Mouse (Mus musculus) heart, embryonic 16.5 days (tissue): ENCODE results near the gene Jak1. TPM values are rescaled to one million over a fixed set of nuclear protein-coding genes. Genes with fewer than 3 reads are reported as not detected.

Experiments used
- ATAC-seq: fragments of 200-750 bp; cut with Nextera tagmentation; replicated peaks from 2 replicates; pipeline ENCODE4 v1.8.0; 2017; ENCODE audit warnings: moderate number of reproducible peaks; ENCODE audit not compliant: insufficient read depth, low FRiP score; ENCODE audit errors: extremely low read depth
- H3K27ac ChIP-seq: fragments of 300-500 bp; sonication (generic); 2 replicates; pipeline ENCODE4 v1.5.1; 2014; ENCODE audit warnings: mild to moderate bottlenecking, low read length, control low read depth, moderate library complexity
- H3K27me3 ChIP-seq: fragments of 300-500 bp; sonication (generic); 2 replicates; pipeline ENCODE4 v1.6.1; 2014; ENCODE audit warnings: low read length, mixed read lengths; ENCODE audit not compliant: control insufficient read depth, insufficient read depth
- H3K36me3 ChIP-seq: fragments of 300-500 bp; sonication (generic); 2 replicates; pipeline ENCODE4 v1.6.1; 2014; ENCODE audit not compliant: control insufficient read depth, insufficient read depth
- H3K4me1 ChIP-seq: fragments of 300-500 bp; sonication (generic); 2 replicates; pipeline ENCODE4 v1.6.1; 2014; ENCODE audit warnings: low read length, mixed read lengths; ENCODE audit not compliant: control insufficient read depth, insufficient read depth
- H3K4me2 ChIP-seq: fragments of 300-500 bp; sonication (generic); 2 replicates; pipeline ENCODE4 v1.6.1; 2014; ENCODE audit warnings: low read depth, mild to moderate bottlenecking, control low read depth, low read length
- H3K4me3 ChIP-seq: fragments of 300-500 bp; sonication (generic); 2 replicates; pipeline ENCODE4 v1.5.1; 2014; ENCODE audit warnings: mild to moderate bottlenecking, control low read depth, low read length
- H3K9ac ChIP-seq: fragments of 300-500 bp; sonication (generic); 2 replicates; pipeline ENCODE4 v1.6.1; 2014; ENCODE audit warnings: low read length, control low read depth
- H3K9me3 ChIP-seq: fragments of 300-500 bp; sonication (generic); replicated peaks from 2 replicates; pipeline ENCODE4 v1.6.1; 2016; ENCODE audit warnings: low read length; ENCODE audit not compliant: control insufficient read depth
- WGBS: fragments of 180-500 bp; shearing (Covaris S2); extraction: QIAGEN DNeasy Blood & Tissue Kit; methylation state at CpG from one replicate; pipeline ENCODE4 v1.1.7; 2014; 5-methylcytosine and 5-hydroxymethylcytosine counted together
- polyA plus RNA-seq: library from polyadenylated mRNA; unstranded; fragments of >200 nt; fragmentation: Nextera tagmentation; extraction: Ambion mirVana; gene quantifications from 2 replicates; pipeline ENCODE4 v1.2.1, GENCODE M21; 2015

Jak1 gene
- polyA plus RNA-seq, 1 experiment from 2014 or later = 65.7 TPM

GRCm38 (mm10) chr4:101164189-101164588 is 100.9 kb downstream of the Jak1 start:
- Histone ChIP-seq H3K36me3 (peaks cover 17% of the 10 kb centered on the region), H3K9me3 (no peaks in the 10 kb centered on the region), H3K27ac (no peak overlapping the region), H3K4me2 (no peak overlapping the region), H3K9ac (no peak overlapping the region), H3K4me3 (no peak overlapping the region), H3K4me1 (no peaks in the 10 kb centered on the region), H3K27me3 (no peaks in the 10 kb centered on the region)
- WGBS = 64% methylated on average over 2 of the region's 2 CpGs
- no peak for ATAC-seq

DNA sequence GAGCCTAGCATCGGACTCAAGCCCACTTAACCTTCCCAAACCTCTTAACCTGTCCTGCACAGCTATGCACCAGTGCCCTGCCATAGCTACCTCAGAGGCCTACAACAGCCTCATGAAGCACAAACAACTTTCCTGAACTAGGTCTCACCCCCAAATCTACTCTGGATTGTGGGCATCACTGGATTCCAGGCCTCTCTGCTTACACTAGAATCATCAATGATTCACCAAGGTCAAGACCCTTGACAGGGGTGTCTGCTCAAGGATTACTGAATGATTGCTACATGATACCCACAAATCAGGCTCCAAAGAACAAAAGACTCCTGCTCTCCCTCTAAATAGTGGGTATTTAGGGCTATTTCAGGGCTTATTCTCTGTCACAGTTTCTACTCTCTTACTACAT is 104.3 kb downstream of the Jak1 start:
- H3K4me2 ChIP-seq = no peak overlapping the region
- H3K9me3 ChIP-seq = no peaks in the 10 kb centered on the region
- H3K27me3 ChIP-seq = no peaks in the 10 kb centered on the region
- peaks cover 43% of the 10 kb centered on the region for H3K36me3 ChIP-seq
- no peak overlapping the region for H3K27ac ChIP-seq
- H3K4me1 ChIP-seq = peaks cover 3% of the 10 kb centered on the region
- ATAC-seq = no peak
- 84% methylated on average over 1 of the region's 1 CpGs for WGBS
- no peak overlapping the region for H3K4me3 ChIP-seq
- no peak overlapping the region for H3K9ac ChIP-seq

DNA sequence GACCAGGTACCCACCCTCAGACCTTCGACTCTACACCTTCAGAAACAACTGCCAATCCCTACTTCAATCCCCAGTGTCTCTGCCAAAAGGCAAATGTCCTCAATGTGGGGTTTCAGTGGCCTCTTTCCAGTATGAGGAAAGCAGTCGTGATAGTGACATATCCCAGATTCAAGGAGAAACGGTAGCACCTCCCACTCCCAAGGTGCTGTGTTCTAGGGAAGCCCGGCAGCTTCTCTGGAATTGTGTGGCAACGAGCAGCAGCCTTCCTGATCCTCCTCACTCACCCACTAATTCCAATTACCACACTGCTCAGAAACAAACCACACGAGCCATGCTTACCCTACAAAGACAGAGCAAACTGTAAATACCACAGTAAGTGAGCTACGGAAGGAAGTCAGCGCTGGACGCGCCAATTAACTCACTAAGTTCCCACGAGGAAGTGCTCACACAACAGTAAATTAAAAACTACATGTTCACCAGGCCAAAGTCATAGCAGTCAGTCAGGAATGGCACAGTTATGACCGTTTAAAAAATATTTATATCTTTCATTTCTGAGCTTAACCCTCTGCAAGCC is 105.8 kb downstream of the Jak1 start:
- H3K27ac ChIP-seq = no peak overlapping the region
- H3K9ac ChIP-seq = no peak overlapping the region
- H3K36me3 ChIP-seq = peaks cover 48% of the 10 kb centered on the region
- no peak overlapping the region for H3K4me3 ChIP-seq
- no peak for ATAC-seq
- no peak overlapping the region for H3K4me2 ChIP-seq
- 75% methylated on average over 12 of the region's 12 CpGs for WGBS
- H3K4me1 ChIP-seq = peaks cover 4% of the 10 kb centered on the region
- H3K9me3 ChIP-seq = no peaks in the 10 kb centered on the region
- no peaks in the 10 kb centered on the region for H3K27me3 ChIP-seq

DNA sequence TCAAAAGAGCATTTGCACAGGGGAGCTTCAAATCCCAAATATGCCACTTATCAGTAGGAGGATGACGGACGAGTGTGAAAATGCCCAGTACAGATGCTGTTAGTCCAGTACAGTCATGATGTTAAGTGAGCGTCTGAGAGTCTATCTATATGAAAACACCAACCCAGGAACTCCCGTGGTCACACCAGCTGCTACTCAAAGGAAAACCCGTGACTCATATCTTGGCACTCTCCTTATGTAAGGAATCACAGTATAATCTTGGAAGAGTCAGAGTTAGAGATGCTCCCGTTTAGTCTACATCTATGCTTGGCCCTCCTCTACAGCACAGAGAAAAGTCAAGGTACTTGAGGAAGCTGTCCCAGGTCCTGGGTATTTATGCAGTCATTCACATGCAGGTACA is 106.8 kb downstream of the Jak1 start:
- Histone ChIP-seq H3K27me3 (no peaks in the 10 kb centered on the region), H3K36me3 (peaks cover 49% of the 10 kb centered on the region), H3K9me3 (no peaks in the 10 kb centered on the region), H3K27ac (no peak overlapping the region), H3K9ac (no peak overlapping the region), H3K4me1 (peaks cover 4% of the 10 kb centered on the region), H3K4me2 (no peak overlapping the region), H3K4me3 (no peak overlapping the region)
- no peak for ATAC-seq
- WGBS = 58% methylated on average over 6 of the region's 6 CpGs

DNA sequence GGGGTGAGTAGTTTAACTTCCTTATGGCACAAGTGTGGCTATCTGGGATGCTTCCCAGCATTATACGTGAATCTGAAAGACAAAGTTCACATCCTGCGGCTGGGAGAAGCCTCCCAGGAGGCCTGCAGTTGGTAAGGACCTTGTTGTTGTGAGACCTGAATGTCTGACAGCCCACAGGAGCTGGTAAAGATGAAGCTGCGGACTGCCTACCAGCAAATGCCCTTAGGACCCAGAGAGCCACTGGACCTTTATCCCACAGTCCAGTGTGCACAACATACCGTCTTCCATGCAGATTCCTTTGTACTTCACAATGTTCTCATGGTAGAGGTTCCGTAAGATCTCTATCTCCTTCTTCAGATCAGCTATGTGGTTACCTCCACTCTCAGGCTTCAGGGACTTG is 107.6 kb downstream of the Jak1 start:
- Histone ChIP-seq H3K27ac (no peak overlapping the region), H3K9ac (no peak overlapping the region), H3K4me1 (peaks cover 4% of the 10 kb centered on the region), H3K4me2 (no peak overlapping the region), H3K36me3 (peaks cover 50% of the 10 kb centered on the region), H3K9me3 (no peaks in the 10 kb centered on the region), H3K4me3 (no peak overlapping the region), H3K27me3 (no peaks in the 10 kb centered on the region)
- ATAC-seq = no peak
- WGBS = 86% methylated on average over 5 of the region's 5 CpGs

DNA sequence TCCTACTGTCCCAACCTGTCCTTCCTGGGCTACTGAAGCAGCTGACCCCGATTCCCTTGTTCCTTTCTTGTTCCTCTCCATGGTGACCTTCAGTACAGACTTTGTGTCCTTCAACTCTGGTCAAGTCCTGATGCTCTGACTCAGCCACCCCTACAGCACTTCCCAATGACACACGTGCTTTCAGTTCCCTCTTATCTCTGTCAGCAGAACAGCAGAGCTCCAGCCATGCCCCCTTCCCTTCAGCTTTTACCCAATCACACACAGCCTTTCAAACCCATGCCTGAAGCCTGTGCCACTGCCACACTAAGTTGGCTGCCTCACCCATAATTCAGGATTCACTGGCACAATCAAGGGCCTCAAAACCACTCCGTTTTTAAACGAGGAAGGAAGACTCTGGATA is 109.5 kb downstream of the Jak1 start:
- 52% methylated on average over 4 of the region's 4 CpGs for WGBS
- Histone ChIP-seq H3K4me2 (no peak overlapping the region), H3K27me3 (no peaks in the 10 kb centered on the region), H3K4me3 (no peak overlapping the region), H3K36me3 (peaks cover 52% of the 10 kb centered on the region), H3K27ac (no peak overlapping the region), H3K9me3 (no peaks in the 10 kb centered on the region), H3K9ac (no peak overlapping the region), H3K4me1 (peaks cover 4% of the 10 kb centered on the region)
- peak; percentile 63; the same call in 1 of the 2 replicates for ATAC-seq

DNA sequence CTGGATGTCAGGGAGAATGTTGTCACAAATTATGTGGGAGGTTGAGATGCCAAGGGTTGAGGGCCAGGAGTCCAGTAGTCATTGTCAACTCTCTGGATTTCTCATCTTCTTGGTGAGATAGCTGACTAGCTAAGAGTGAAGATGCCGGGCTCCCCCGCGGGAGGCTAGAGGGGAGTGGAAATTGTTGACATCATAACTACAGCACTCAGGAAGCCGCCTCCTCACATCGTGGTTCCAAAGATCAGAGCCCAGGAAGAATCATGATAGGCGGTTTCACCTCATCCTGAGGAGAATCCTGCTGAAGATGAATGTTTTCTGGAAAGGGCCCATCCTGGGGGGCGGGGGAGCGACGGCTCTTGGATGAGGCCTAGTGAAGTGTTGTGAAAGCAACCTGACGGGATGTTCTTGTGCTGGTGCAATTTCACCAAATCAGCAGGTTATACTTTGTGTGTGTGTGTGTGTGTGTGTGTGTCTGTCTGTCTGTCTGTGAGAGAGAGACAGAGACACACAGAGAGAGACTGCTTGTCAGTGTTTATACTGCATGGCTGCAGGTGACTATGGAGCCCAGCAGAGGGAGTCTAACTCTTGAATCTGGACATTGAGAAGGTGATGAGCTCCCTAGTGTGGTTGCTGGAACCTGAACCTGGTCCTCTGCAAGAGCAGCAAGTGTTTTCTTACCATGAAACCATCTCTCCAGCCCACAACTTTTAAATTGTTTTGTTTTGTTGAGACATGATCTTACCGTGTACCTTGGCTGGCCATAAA is 118.0 kb downstream of the Jak1 start:
- no peak overlapping the region for H3K4me2 ChIP-seq
- H3K27ac ChIP-seq = no peak overlapping the region
- H3K36me3 ChIP-seq = peaks cover 12% of the 10 kb centered on the region
- 0 out of 2 replicates have a peak, but pooled peaks cover 2% of the 10 kb centered on the region for H3K4me1 ChIP-seq
- no peak for ATAC-seq
- H3K9ac ChIP-seq = no peak overlapping the region
- no peaks in the 10 kb centered on the region for H3K9me3 ChIP-seq
- H3K27me3 ChIP-seq = no peaks in the 10 kb centered on the region
- no peak overlapping the region for H3K4me3 ChIP-seq
- WGBS = 77% methylated on average over 11 of the region's 11 CpGs

DNA sequence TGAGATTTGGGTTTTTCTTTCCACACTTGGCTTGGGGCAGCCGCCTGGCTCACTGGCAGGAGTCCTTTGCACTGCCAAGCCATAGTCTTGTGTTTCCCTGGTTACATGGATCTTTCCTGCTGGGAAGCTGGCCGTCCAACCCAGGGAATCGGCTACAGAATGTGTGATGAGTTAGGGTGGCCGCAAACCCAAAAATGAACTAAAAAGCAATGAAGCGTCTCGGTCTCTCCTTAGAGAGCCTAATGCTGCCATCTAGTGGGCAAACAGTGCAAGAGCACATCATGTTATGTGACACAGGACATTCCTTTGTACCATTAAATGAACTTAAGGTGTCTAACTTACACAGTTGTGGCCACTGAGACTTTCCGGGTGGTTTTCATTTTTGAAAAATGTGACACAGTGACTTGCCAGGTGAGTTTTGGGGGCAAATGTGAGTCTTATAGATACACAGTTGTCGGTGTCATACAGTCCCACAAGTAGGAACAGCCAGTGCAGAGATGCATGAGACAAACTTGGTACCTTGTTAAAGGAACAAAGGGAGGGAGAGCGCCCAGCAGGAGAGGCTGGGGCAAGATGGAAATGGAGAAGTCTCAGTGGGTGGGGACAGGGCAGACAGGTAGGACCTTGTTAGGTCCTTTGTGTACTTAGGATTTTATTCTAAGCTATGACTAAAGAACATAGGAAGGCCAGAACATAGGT is 118.9 kb downstream of the Jak1 start:
- ATAC-seq = no peak
- H3K9me3 ChIP-seq = no peaks in the 10 kb centered on the region
- peaks cover 9% of the 10 kb centered on the region for H3K36me3 ChIP-seq
- no peaks in the 10 kb centered on the region for H3K27me3 ChIP-seq
- H3K9ac ChIP-seq = 0 out of 2 replicates have a peak overlapping the region, but pooled peaks have one; percentile 6
- no peak overlapping the region for H3K27ac ChIP-seq
- WGBS = 30% methylated on average over 9 of the region's 9 CpGs
- H3K4me3 ChIP-seq = no peak overlapping the region
- H3K4me2 ChIP-seq = no peak overlapping the region
- 0 out of 2 replicates have a peak, but pooled peaks cover 2% of the 10 kb centered on the region for H3K4me1 ChIP-seq

DNA sequence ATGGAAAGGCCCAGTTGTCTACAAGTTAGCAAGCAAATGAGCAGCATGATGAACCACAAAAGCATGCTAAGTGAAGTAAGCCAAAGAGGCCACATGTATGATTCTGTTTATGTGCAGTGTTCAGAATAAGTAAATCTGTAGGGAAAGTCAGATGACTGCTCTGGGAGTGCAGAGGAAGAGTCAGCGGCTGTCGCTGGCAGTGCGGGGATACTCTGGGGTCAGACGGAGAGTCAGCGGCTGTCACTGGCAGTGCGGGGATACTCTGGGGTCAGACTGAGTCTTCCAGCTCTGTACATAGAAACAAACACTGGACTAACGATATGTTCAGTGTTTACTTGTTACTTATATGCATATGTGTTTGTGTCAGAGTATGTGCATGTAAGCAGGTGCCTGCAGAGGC is 120.3 kb downstream of the Jak1 start:
- Histone ChIP-seq H3K9me3 (no peaks in the 10 kb centered on the region), H3K4me3 (no peak overlapping the region), H3K36me3 (peaks cover 6% of the 10 kb centered on the region), H3K27ac (no peak overlapping the region), H3K4me1 (0 out of 2 replicates have a peak, but pooled peaks cover 2% of the 10 kb centered on the region), H3K27me3 (no peaks in the 10 kb centered on the region), H3K4me2 (no peak overlapping the region), H3K9ac (no peak overlapping the region)
- ATAC-seq = no peak
- 81% methylated on average over 7 of the region's 7 CpGs for WGBS
